Mouse (Mus musculus) kidney, postnatal 0 days (tissue): ENCODE measurements around the gene Kdm4c. TPM values are rescaled to one million over a fixed set of nuclear protein-coding genes. Genes with fewer than 3 reads are reported as not detected.
"Not testable (repeated sequence)": the region's sequence is repeated elsewhere in the genome, so short reads cannot be mapped to it uniquely, and the experiment has no call there.

Source experiments
- ATAC-seq: fragments of 200-750 bp; cut with Nextera tagmentation; replicated peaks from 2 replicates; pipeline ENCODE4 v1.8.0; 2017; ENCODE audit warnings: low read depth, moderate number of reproducible peaks, moderate TSS enrichment, moderate library complexity; ENCODE audit not compliant: low FRiP score
- DNase-seq: peaks from one replicate; pipeline ENCODE4 v3.0.0-alpha.2; 2016; ENCODE audit warnings: low spot score
- H3K27ac ChIP-seq: fragments of 300-500 bp; sonication (generic); 2 replicates; pipeline ENCODE4 v1.5.1; 2014; ENCODE audit warnings: mild to moderate bottlenecking
- H3K27me3 ChIP-seq: fragments of 300-500 bp; sonication (generic); 2 replicates; pipeline ENCODE4 v1.6.1; 2014; ENCODE audit warnings: low read length, mixed read lengths; ENCODE audit not compliant: insufficient read depth
- H3K36me3 ChIP-seq: fragments of 300-500 bp; sonication (generic); 2 replicates; pipeline ENCODE4 v1.6.1; 2014; ENCODE audit warnings: low read length, mixed read lengths; ENCODE audit not compliant: insufficient read depth
- H3K4me1 ChIP-seq: fragments of 300-500 bp; sonication (generic); replicated peaks from 2 replicates; pipeline ENCODE4 v1.6.1; 2014; ENCODE audit warnings: antibody characterized with exemption, low read length, mixed read lengths; ENCODE audit not compliant: insufficient read depth
- H3K4me2 ChIP-seq: fragments of 300-500 bp; sonication (generic); 2 replicates; pipeline ENCODE4 v1.6.1; 2014; ENCODE audit warnings: mild to moderate bottlenecking, low read length, moderate library complexity, mixed read lengths
- H3K4me3 ChIP-seq: fragments of 300-500 bp; sonication (generic); replicated peaks from 2 replicates; pipeline ENCODE4 v1.5.1; 2014; ENCODE audit warnings: low read depth, low read length
- H3K9ac ChIP-seq: fragments of 300-500 bp; sonication (generic); 2 replicates; pipeline ENCODE4 v1.6.1; 2014; ENCODE audit warnings: low read depth, low read length
- H3K9me3 ChIP-seq: fragments of 300-500 bp; sonication (generic); replicated peaks from 2 replicates; pipeline ENCODE4 v1.6.1; 2016; ENCODE audit warnings: low read length, inconsistent platforms, mixed read lengths
- CTCF ChIP-seq: IDR thresholded peaks from 2 replicates; pipeline ENCODE4 v1.5.1; 2016; ENCODE audit warnings: antibody characterized with exemption, low read depth, mild to moderate bottlenecking, moderate library complexity
- WGBS: fragments of 180-500 bp; shearing (Covaris S2); extraction: QIAGEN DNeasy Blood & Tissue Kit; methylation state at CpG from one replicate; pipeline ENCODE4 v1.1.7; 2014; 5-methylcytosine and 5-hydroxymethylcytosine counted together
- polyA plus RNA-seq: library from polyadenylated mRNA; unstranded; fragments of >200 nt; fragmentation: Nextera tagmentation; extraction: Ambion mirVana; gene quantifications from 2 replicates; pipeline ENCODE4 v1.2.1, GENCODE M21; 2015

Kdm4c gene
- 10.3 and 11.3 TPM in 2 replicates for polyA plus RNA-seq

- no peak within 1 kb of the TSS for H3K27ac ChIP-seq
- DNase-seq, result no peak
- no peak for ATAC-seq
- TF ChIP-seq CTCF, result no peak
- H3K4me2 ChIP-seq, result no peak within 1 kb of the TSS
- H3K4me1 ChIP-seq, result no peaks in the 10 kb centered on the region
- H3K9ac ChIP-seq, result no peak within 1 kb of the TSS
- WGBS, result 83% methylated on average over 1 of the region's 1 CpGs
- no peak within 1 kb of the TSS for H3K4me3 ChIP-seq
- H3K36me3 ChIP-seq, result no peaks in the 10 kb centered on the region
- H3K27me3 ChIP-seq, result no peaks in the 10 kb centered on the region
- no peaks in the 10 kb centered on the region for H3K9me3 ChIP-seq
These were observed at the start of gene Kdm4c for GRCm38 (mm10) chr4:74242176-74242575. Gene Kdm4c, plus strand, starts transcription at chr4:74242497.

GRCm38 (mm10) chr4:74201281-74201811, 41.0 kb upstream of the Kdm4c start:
- no peak for TF ChIP-seq CTCF
- Histone ChIP-seq H3K27ac (no peak overlapping the region), H3K27me3 (no peaks in the 10 kb centered on the region), H3K9me3 (no peaks in the 10 kb centered on the region), H3K4me1 (no peaks in the 10 kb centered on the region), H3K9ac (no peak overlapping the region), H3K4me3 (no peak overlapping the region), H3K36me3 (no peaks in the 10 kb centered on the region), H3K4me2 (no peak overlapping the region)
- ATAC-seq (no peak), DNase-seq (no peak)

- not testable (repeated sequence) for H3K4me2 ChIP-seq, H3K4me3 ChIP-seq, H3K36me3 ChIP-seq, H3K4me1 ChIP-seq, H3K9ac ChIP-seq, H3K9me3 ChIP-seq, DNase-seq, ATAC-seq, H3K27ac ChIP-seq, H3K27me3 ChIP-seq
- 95% methylated on average over 1 of the region's 1 CpGs for WGBS
These were observed 20.5 kb upstream of the Kdm4c start for GRCm38 (mm10) chr4:74221780-74222179.

- no peaks in the 10 kb centered on the region for H3K36me3 ChIP-seq
- no peak overlapping the region for H3K27ac ChIP-seq
- WGBS, result 45% methylated on average over 3 of the region's 3 CpGs
- H3K9me3 ChIP-seq, result no peaks in the 10 kb centered on the region
- H3K4me3 ChIP-seq, result no peak overlapping the region
- H3K27me3 ChIP-seq, result no peaks in the 10 kb centered on the region
- DNase-seq, result peak; percentile 35
- no peaks in the 10 kb centered on the region for H3K4me1 ChIP-seq
- no peak for ATAC-seq
- no peak overlapping the region for H3K9ac ChIP-seq
- TF ChIP-seq CTCF, result peak; percentile 72
- H3K4me2 ChIP-seq, result no peak overlapping the region
These were observed 19.9 kb upstream of the Kdm4c start for GRCm38 (mm10) chr4:74222360-74222759.

- H3K27me3 ChIP-seq, result no peaks in the 10 kb centered on the region
- H3K36me3 ChIP-seq, result no peaks in the 10 kb centered on the region
- DNase-seq, result peak; percentile 10
- no peak overlapping the region for H3K9ac ChIP-seq
- H3K4me2 ChIP-seq, result no peak overlapping the region
- WGBS, result 46% methylated on average over 2 of the region's 2 CpGs
- no peak overlapping the region for H3K4me3 ChIP-seq
- H3K9me3 ChIP-seq, result no peaks in the 10 kb centered on the region
- TF ChIP-seq CTCF, result peak; percentile 43; the same call in 1 of the 2 replicates
- no peaks in the 10 kb centered on the region for H3K4me1 ChIP-seq
- no peak for ATAC-seq
- no peak overlapping the region for H3K27ac ChIP-seq
These were observed 18.1 kb upstream of the Kdm4c start for GRCm38 (mm10) chr4:74224210-74224609.

GRCm38 (mm10) chr4:74230994-74231393, 11.3 kb upstream of the Kdm4c start:
- H3K4me2 ChIP-seq, result no peak overlapping the region
- no peaks in the 10 kb centered on the region for H3K27me3 ChIP-seq
- WGBS, result 79% methylated on average over 4 of the region's 4 CpGs
- no peak overlapping the region for H3K4me3 ChIP-seq
- ATAC-seq (peak; percentile 33; the same call in 1 of the 2 replicates), DNase-seq (no peak)
- no peaks in the 10 kb centered on the region for H3K9me3 ChIP-seq
- no peaks in the 10 kb centered on the region for H3K4me1 ChIP-seq
- TF ChIP-seq CTCF, result peak; percentile 39; the same call in 1 of the 2 replicates
- no peak overlapping the region for H3K27ac ChIP-seq
- H3K36me3 ChIP-seq, result no peaks in the 10 kb centered on the region
- no peak overlapping the region for H3K9ac ChIP-seq

GRCm38 (mm10) chr4:74231405-74231804, 10.9 kb upstream of the Kdm4c start:
- H3K4me2 ChIP-seq, result no peak overlapping the region
- H3K27ac ChIP-seq, result no peak overlapping the region
- DNase-seq (peak; percentile 48), ATAC-seq (peak; percentile 52; the same call in 1 of the 2 replicates)
- H3K4me1 ChIP-seq, result no peaks in the 10 kb centered on the region
- H3K9ac ChIP-seq, result no peak overlapping the region
- H3K4me3 ChIP-seq, result no peak overlapping the region
- 58% methylated on average over 5 of the region's 5 CpGs for WGBS
- H3K36me3 ChIP-seq, result no peaks in the 10 kb centered on the region
- H3K27me3 ChIP-seq, result no peaks in the 10 kb centered on the region
- TF ChIP-seq CTCF, result peak; percentile 77
- no peaks in the 10 kb centered on the region for H3K9me3 ChIP-seq
